ENCODE assay signal across 9 mouse cellular contexts in the genomic region with DNA sequence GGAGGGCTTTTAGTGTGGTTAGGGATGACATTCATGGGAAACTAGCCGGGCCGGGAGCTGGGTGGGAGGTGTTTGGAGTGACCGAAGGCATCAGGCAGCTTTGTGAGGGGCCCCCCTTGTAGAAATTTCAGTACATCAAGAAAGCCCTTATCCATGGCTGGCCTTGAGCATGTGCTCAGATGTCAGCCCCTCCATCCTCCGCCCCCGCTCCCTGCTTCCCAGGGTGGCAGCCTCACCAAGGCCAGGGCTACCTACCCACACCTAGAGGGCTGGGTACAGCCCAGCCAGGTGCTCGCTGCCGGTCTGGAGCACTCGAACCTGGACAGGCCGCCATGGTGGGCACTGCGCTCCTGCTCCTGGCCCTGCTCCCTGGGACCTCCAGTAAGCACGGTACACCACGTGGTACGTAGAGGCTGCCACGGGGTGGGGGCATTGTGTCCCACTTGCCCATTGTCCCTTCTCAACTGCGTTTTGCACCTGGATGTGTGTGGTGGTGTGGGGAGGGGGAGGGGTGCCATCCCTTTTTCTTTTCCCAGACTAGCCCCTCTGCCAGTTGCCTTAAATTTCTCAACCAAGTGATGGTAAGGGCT. TPM values are rescaled to one million over a fixed set of nuclear protein-coding genes. Genes with fewer than 3 reads are reported as not detected.
DNase-seq lines count a peak whose midpoint lies in the region; ATAC-seq and TF ChIP-seq lines count a peak whose summit lies in the region.
"Had no signal": no experiment of that assay in that cellular context is flagged by ENCODE, and none has a peak within 500 bp of the region (broad histone marks: within the 10 kb centered on the region; RNA-seq: fewer than 3 reads in every experiment).

A gene (plus strand): TSS at position 264 of the 590 bp plus-strand sequence.

- peaks cover 69% of the 10 kb centered on the region for H3K36me3 ChIP-seq in forebrain, embryonic 13.5 days (ENCODE audit: poor library complexity, severe bottlenecking)
- peaks cover 62% of the 10 kb centered on the region for H3K36me3 ChIP-seq in forebrain, embryonic 14.5 days (ENCODE audit: control insufficient read depth, insufficient read depth, low read length)
- peaks cover 29% of the 10 kb centered on the region for H3K36me3 ChIP-seq in ES-E14 (ENCODE audit: control insufficient read depth, insufficient read depth, low read length, poor library complexity, severe bottlenecking)
- peaks cover 53% of the 10 kb centered on the region for H3K36me3 ChIP-seq in embryonic facial prominence, embryonic 15.5 days

- H3K9ac ChIP-seq in forebrain, embryonic 13.5 days, result peak within 1 kb of the TSS; percentile 51
- H3K9ac ChIP-seq in forebrain, embryonic 14.5 days (ENCODE audit: low read length), result no peak within 1 kb of the TSS
- peak within 1 kb of the TSS; percentile 19; the same call in 1 of the 2 replicates for H3K9ac ChIP-seq in ES-E14 (ENCODE audit: insufficient read depth, low read depth, low read length, poor library complexity, severe bottlenecking)
- no peak within 1 kb of the TSS for H3K9ac ChIP-seq in embryonic facial prominence, embryonic 15.5 days

- no peak within 1 kb of the TSS for H3K27ac ChIP-seq in forebrain, embryonic 13.5 days
- H3K27ac ChIP-seq in forebrain, embryonic 14.5 days (ENCODE audit: low read depth, low read length), result no peak within 1 kb of the TSS; the same call in 1 of the 2 replicates
- H3K27ac ChIP-seq in ES-E14 (ENCODE audit: insufficient read depth, low read depth, low read length, poor library complexity, severe bottlenecking), result no peak within 1 kb of the TSS
- 0 out of 2 replicates have a peak within 1 kb of the TSS, but pooled peaks have one; percentile 17 for H3K27ac ChIP-seq in embryonic facial prominence, embryonic 15.5 days (replicated peaks)

- no peak for ATAC-seq in forebrain, embryonic 13.5 days
- no peak for ATAC-seq in forebrain, embryonic 14.5 days
- no peak for ATAC-seq in embryonic facial prominence, embryonic 15.5 days (ENCODE audit: insufficient number of reproducible peaks, low FRiP score, low TSS enrichment, low read depth)
- ATAC-seq in megakaryocyte-erythroid progenitor cell, adult 5-6 weeks (replicated peaks; ENCODE audit: low FRiP score, low TSS enrichment, poor library complexity, severe bottlenecking), result no peak

- no peak within 1 kb of the TSS for H3K4me3 ChIP-seq in forebrain, embryonic 13.5 days
- no peak within 1 kb of the TSS for H3K4me3 ChIP-seq in forebrain, embryonic 14.5 days (ENCODE audit: low read depth, low read length)
- peak within 1 kb of the TSS; percentile 16 to 45; a peak in 2 of 4 replicates for H3K4me3 ChIP-seq in ES-E14 (ENCODE audit: insufficient read depth in 1 of 2, low read depth in 1 of 2, low read length in 2 of 2, poor library complexity in 1 of 2, severe bottlenecking in 1 of 2)
- H3K4me3 ChIP-seq in embryonic facial prominence, embryonic 15.5 days (replicated peaks), result no peak within 1 kb of the TSS

- H3K4me1 ChIP-seq in forebrain, embryonic 13.5 days, result peaks cover 18% of the 10 kb centered on the region
- no peaks in the 10 kb centered on the region for H3K4me1 ChIP-seq in forebrain, embryonic 14.5 days (ENCODE audit: control insufficient read depth, insufficient read depth, low read length)
- H3K4me1 ChIP-seq in ES-E14 (ENCODE audit: control insufficient read depth in 2 of 2, insufficient read depth in 2 of 2, low read length in 2 of 2, poor library complexity in 1 of 2), result peaks cover 8 to 16% of the 10 kb centered on the region in 2 experiments; a peak in 2 of 4 replicates
- peaks cover 19% of the 10 kb centered on the region for H3K4me1 ChIP-seq in embryonic facial prominence, embryonic 15.5 days

- in situ Hi-C loops in ES-E14 (cut with MboI; ENCODE audit: low sequenced_read_pairs in 2 of 2, unreplicated experiment in 2 of 2), result no loop called here

- H3K4me2 ChIP-seq in forebrain, embryonic 13.5 days, result no peak within 1 kb of the TSS
- no peak within 1 kb of the TSS for H3K4me2 ChIP-seq in forebrain, embryonic 14.5 days (ENCODE audit: low read length)
- H3K4me2 ChIP-seq in embryonic facial prominence, embryonic 15.5 days (replicated peaks), result no peak within 1 kb of the TSS

- H3K9me3 ChIP-seq in forebrain, embryonic 13.5 days (replicated peaks), result no peaks in the 10 kb centered on the region
- no peaks in the 10 kb centered on the region for H3K9me3 ChIP-seq in forebrain, embryonic 14.5 days (replicated peaks; ENCODE audit: control insufficient read depth, low read length)
- no peaks in the 10 kb centered on the region for H3K9me3 ChIP-seq in ES-E14 (ENCODE audit: control insufficient read depth, insufficient read depth, low read depth, low read length)
- H3K9me3 ChIP-seq in embryonic facial prominence, embryonic 15.5 days (replicated peaks), result no peaks in the 10 kb centered on the region

- WGBS in forebrain, embryonic 13.5 days, result 85% methylated on average over 15 of the region's 15 CpGs
- 77% methylated on average over 15 of the region's 15 CpGs for WGBS in forebrain, embryonic 14.5 days
- 83% methylated on average over 15 of the region's 15 CpGs for WGBS in embryonic facial prominence, embryonic 15.5 days

- no peak for DNase-seq in forebrain, embryonic 14.5 days (ENCODE audit: low spot score)
- DNase-seq in layer of hippocampus, postnatal 36 days, result no peak
- DNase-seq in layer of hippocampus, adult 9-11 months, result no peak
- no peak for DNase-seq in ES-E14 (ENCODE audit: low read depth, low spot score)
- no peak for DNase-seq in gastrocnemius, postnatal 25 days
- DNase-seq: kidney, adult 8-10 months had no signal

- peaks cover 4% of the 10 kb centered on the region; the same call in 1 of the 2 replicates for H3K27me3 ChIP-seq in forebrain, embryonic 13.5 days
- H3K27me3 ChIP-seq in forebrain, embryonic 14.5 days (replicated peaks; ENCODE audit: control insufficient read depth, insufficient read depth, low read length), result no peaks in the 10 kb centered on the region
- H3K27me3 ChIP-seq in embryonic facial prominence, embryonic 15.5 days, result no peaks in the 10 kb centered on the region

TF ChIP-seq in ES-E14, 5 proteins besides CTCF, POLR2A, EP300 and RAD21:
- TF ChIP-seq MAFK (IDR thresholded peaks at IDR 0.05; ENCODE audit: insufficient read depth, low read depth, low read length) (no peak), ZNF384 (IDR thresholded peaks at IDR 0.05; ENCODE audit: low read depth, low read length) (no peak), CHD2 (IDR thresholded peaks at IDR 0.05; ENCODE audit: low read depth, low read length) (no peak)

RNA-seq across cellular contexts. Expression of the gene that starts here (rescaled TPM):
- polyA plus RNA-seq in forebrain, embryonic 13.5 days (2015; fragmentation: Nextera tagmentation; extraction: Ambion mirVana), result 4.1 and 5.6 TPM in 2 replicates
- 2.1 and 2.8 TPM in 2 replicates for polyA plus RNA-seq in forebrain, embryonic 14.5 days (2014; fragmentation: Nextera tagmentation; extraction: Ambion mirVana)
- 10 to 100 TPM; 13.8 to 14.0 TPM for total RNA-seq in layer of hippocampus, postnatal 36 days (2021)
- total RNA-seq in ES-E14 (2012; rRNA removed), result 1.1 and 1.6 TPM in 2 replicates
- 3.6 and 4.2 TPM in 2 replicates for polyA plus RNA-seq in embryonic facial prominence, embryonic 15.5 days (2015; fragmentation: Nextera tagmentation; extraction: Ambion mirVana)
- total RNA-seq in gastrocnemius, postnatal 25 days (2021), result 1 to 10 TPM; 1.5 to 1.8 TPM
- 9.2 and 16.7 TPM in 2 replicates for total RNA-seq in megakaryocyte-erythroid progenitor cell, adult 5-6 weeks (2014; fragmentation: Nextera tagmentation)
- total RNA-seq in megakaryocyte-erythroid progenitor cell, adult 5-6 weeks (2017), result 0.61 and 4.1 TPM in 2 replicates

Comparison
In these comparisons a context has a peak if more than half of its experiments do, and no peak if none do; other contexts are left out.
1. H3K9ac ChIP-seq: peak in forebrain, embryonic 13.5 days (single experiment) and ES-E14 (single experiment); none in forebrain, embryonic 14.5 days (single experiment) and embryonic facial prominence, embryonic 15.5 days (single experiment).
2. H3K4me3 ChIP-seq: peak in ES-E14 (2 of 2); none in forebrain, embryonic 13.5 days (single experiment), forebrain, embryonic 14.5 days (single experiment) and embryonic facial prominence, embryonic 15.5 days (single experiment).